Mouse (Mus musculus) right cerebral cortex, postnatal 36 days (tissue): ENCODE measurements around the gene Cercam.
"Not testable (repeated sequence)": the region's sequence is repeated elsewhere in the genome, so short reads cannot be mapped to it uniquely, and the experiment has no call there.

Source experiments
- DNase-seq, 2 experiments: peaks; one replicate each; pipeline ENCODE4 v3.0.0; 2022; ENCODE audit warnings: low spot score in 2 of 2, mixed read lengths in 1 of 2

The Cercam gene

DNA sequence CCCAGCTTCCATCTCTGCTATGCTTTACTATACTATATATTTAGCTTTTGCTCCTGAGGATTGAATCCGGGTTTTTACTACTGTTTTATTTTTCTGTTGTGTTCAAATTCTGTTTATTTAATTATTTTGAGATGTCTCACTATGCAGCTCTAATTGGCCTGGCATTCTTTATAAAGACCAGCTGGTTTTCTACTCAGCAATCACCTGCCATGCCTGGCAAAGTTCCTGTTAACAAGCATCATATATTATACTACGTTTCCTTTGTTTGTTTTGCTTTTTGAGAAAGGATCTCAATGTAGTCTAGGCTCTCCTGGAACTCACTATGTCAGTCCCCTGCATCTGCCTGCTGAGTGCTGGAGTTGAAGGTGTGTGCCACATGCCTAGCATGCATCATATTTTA is 28.4 kb downstream of the Cercam start:
- no peak for DNase-seq

DNA sequence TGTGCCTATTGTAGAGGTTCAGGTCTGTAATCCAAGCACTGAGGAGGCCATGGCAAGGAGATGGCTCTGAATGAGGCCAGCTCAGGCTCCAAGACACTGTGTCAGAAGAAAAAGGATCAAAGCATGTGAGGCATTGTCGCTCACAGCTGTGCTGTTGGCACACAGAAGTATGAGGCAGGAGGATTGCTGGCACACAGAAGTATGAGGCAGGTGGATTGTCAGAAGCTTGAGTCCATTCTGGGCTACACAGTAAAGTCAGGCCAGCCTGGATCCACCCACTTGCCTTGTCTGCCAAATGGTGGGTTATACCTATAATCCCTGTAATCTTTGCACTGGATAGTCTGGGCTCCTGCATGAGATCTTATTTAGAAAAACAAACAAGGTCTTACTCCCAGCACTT is 29.1 kb downstream of the Cercam start:
- no peak for DNase-seq

DNA sequence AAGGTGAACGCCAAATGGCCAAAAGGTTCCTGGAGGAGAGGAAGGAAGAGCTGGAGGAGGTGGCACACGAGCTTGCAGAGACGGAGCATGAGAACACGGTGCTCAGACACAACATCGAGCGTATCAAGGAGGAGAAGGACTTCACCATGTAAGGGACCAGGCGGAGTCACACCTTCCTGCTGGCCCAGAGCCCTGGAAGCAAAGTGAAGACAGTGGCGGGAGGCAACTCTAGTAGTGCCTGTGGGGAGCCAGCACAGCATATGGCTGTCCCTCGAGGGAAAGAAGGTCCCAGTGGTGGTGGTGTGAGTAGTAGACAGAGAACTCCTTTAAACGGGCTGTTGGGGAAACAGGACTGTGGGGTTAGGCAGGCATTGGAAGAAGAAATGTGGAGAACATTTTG is 33.2 kb downstream of the Cercam start:
- no peak for DNase-seq

DNA sequence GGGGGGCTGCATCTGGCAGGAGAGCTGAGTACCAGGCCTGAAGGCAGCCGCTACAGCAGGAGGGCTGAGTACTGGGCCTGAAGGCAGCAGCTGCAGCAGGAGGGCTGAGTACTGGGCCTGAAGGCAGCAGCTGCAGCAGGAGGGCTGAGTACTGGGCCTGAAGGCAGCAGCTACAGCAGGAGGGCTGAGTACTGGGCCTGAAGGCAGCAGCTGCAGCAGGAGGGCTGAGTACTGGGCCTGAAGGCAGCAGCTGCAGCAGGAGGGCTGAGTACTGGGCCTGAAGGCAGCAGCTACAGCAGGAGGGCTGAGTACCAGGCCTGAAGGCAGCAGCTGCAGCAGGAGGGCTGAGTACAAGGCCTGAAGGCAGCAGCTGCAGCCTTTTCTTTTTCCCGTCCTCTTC is 39.2 kb downstream of the Cercam start:
- DNase-seq = not testable (repeated sequence)

DNA sequence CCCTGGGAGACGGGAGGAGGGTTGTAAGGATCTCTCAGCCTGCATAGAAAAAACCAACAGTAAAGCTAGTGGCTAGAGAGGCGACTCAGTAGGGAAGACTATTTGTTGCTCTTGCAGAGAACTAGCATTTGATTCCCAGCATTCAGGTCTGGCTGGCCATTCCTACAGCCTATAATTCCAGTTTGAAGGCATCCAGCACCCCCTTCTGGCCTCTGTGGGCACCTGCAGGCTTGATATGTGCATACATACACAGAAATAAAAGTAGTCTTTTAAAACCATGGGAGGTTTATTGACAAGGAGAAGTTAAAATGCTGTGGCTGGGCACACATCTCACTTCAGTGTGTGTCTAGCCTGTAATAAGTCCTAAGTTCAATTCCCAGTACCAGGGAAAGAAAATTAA is 41.1 kb downstream of the Cercam start:
- DNase-seq = no peak

DNA sequence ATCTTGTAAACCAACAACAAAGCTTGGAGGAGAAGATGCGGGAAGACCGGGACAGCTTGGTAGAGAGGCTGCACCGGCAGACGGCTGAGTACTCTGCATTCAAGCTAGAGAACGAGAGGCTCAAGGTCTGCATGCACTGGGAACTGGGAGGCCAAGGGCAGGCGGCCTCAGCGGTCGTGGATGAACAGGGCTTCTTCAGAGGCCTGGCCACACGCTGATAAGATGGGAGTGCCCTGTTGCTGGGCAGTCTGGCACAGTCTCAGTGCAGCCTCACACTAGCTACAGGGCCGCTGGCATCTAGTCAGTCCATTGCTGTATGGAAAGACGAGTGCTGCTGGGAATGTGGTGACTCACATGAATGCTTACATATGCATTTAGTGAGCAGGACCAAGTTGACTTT is 48.7 kb downstream of the Cercam start:
- DNase-seq = no peak

DNA sequence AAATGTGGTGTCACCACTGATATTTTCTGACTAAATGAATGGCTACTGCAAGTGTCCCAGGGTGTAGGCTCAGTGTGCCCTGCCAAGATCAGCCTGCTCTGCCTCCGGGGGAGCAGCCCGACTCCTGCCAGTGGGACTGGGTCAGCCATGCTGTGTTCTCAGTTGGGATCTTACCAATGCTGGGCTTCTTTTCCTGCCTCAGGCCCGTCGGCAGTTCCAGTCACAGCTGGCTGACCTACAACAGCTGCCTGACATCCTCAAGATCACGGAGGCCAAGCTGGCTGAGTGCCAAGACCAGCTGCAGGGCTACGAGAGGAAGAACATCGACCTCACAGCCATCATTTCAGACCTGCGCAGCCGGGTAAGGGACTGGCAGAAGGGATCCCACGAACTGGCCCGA is 53.0 kb downstream of the Cercam start:
- peak in 1 of 2 experiments; percentile 14 for DNase-seq

DNA sequence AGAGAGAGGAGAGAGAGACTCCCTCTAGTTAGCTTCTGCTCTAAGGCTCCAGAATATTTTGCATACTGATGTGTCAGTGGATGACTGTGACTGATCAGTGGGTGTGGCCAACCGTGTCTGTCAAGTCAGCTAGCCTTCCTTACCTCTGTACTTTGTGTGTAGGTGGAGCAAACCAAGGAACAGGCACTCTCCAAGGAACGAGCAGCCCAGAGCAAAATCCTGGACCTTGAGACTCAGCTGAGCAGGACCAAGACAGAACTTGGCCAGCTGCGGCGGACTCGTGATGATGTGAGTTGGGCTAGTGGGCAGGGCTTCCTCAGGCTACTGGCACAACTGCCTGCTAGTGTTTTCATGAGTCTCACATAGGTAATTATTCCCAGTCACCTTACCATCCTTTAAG is 57.6 kb downstream of the Cercam start:
- DNase-seq = no peak

DNA sequence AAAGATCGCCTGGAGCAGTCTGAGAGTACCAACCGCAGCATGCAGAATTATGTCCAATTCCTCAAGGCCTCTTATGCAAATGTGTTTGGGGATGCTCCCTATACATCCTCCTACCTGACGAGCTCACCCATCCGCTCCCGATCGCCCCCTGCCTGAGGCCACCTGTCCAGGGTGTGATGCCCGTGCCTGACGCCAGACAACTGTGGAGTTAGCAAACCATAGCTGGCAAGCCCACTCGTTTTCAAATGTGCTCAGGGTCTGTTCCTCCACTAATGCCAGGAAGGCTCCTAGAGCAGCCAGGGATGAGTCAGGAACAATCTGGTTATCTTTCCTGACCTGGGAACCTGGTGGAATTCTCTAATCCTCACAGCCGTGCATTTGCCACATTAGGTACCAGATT is 61.5 kb downstream of the Cercam start:
- DNase-seq = no peak

DNA sequence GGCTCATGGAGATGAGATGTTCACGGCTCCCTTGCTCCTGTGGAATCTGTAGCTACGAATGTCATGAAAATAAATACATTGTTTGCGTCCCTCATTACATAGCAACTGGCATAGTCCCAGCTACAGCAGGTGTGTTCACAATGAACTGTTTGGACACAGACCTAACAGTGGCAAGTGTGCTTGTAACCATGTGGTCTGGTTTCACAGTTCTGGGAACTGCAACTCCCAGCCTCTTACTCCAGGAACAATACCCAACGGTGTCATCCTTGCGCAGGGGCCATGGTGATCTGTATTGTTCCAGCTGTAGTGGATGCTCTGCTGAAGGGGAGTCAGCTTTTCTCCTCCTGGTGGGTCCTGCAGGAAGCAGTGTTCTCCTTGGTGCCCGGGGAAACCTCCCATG is 62.2 kb downstream of the Cercam start:
- no peak for DNase-seq
